Mouse (Mus musculus): Measurements from ENCODE around the gene Iqcb1. TPM values are rescaled to one million over a fixed set of nuclear protein-coding genes. Genes with fewer than 3 reads are reported as not detected.
A peak's percentile ranks its signal among the peaks of the same experiment; 100 is the strongest.
"Not testable (repeated sequence)": the region's sequence is repeated elsewhere in the genome, so short reads cannot be mapped to it uniquely, and the experiment has no call there.

Gene Iqcb1
- polyA plus RNA-seq, 1 experiment from 2014 or later: 59.1 TPM

DNA sequence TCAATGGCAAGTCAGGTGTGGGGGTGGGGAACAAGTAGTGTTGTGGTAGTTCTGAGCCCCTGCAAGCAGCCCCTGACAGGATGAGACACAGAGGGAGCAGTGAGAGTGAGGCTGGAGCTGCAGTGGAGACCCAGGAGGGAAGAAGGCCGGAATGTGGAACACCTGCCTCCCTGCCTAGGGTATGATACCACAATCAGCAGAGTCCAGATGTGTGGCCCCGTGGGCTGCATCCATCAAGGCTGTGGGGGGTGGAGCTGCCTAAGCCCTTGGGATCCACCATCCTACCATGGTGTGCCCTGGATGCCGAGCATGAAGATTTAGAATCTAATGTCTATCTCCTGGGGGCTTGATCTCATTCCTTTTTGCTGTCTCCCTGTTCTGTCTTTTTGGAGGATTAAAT lies 14.5 kb upstream of the Iqcb1 start:
- H3K27ac ChIP-seq (ENCODE audit: low read depth, low read length): no peak overlapping the region
- 78% methylated on average over 3 of the region's 3 CpGs for WGBS
- ATAC-seq: no peak

DNA sequence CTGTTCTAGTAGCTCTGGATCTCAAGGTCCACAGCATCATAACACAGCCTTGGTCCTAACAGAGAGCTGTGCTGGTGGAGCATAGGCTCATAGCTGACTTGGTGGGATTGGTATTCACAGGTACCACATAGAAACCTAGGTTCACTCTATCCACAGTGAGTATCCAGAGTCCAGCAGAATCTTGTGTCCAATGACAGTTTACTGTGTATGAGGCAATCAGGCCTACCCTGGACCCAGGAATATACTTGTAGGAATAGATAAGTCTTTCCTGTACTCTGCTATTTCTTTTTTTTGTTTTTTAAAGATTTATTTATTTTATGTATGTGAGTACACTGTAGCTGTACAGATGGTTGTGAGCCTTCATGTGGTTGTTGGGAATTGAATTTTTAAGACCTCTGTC lies 11.3 kb upstream of the Iqcb1 start:
- Histone ChIP-seq H3K4me2 (ENCODE audit: low read length) (no peak overlapping the region), H3K4me1 (ENCODE audit: control insufficient read depth, insufficient read depth, low read depth, low read length) (no peaks in the 10 kb centered on the region), H3K27ac (ENCODE audit: low read depth, low read length) (no peak overlapping the region), H3K9ac (ENCODE audit: low read depth, low read length) (no peak overlapping the region), H3K4me3 (ENCODE audit: low read length) (no peak overlapping the region), H3K36me3 (ENCODE audit: control insufficient read depth, insufficient read depth, low read length) (no peaks in the 10 kb centered on the region), H3K27me3 (replicated peaks; ENCODE audit: control insufficient read depth, insufficient read depth, low read length) (no peaks in the 10 kb centered on the region), H3K9me3 (ENCODE audit: control insufficient read depth, low read length) (no peaks in the 10 kb centered on the region)
- no peak; the same call in 1 of the 2 replicates for ATAC-seq

More for the DNA sequence above, 14.5 kb upstream of the Iqcb1 start:
- no peak overlapping the region for H3K9ac ChIP-seq (ENCODE audit: low read depth, low read length)
- no peak overlapping the region for H3K4me2 ChIP-seq (ENCODE audit: low read length)
- H3K4me1 ChIP-seq (ENCODE audit: control insufficient read depth, insufficient read depth, low read depth, low read length): no peaks in the 10 kb centered on the region
- no peaks in the 10 kb centered on the region for H3K36me3 ChIP-seq (ENCODE audit: control insufficient read depth, insufficient read depth, low read length)
- H3K9me3 ChIP-seq (ENCODE audit: control insufficient read depth, low read length): no peaks in the 10 kb centered on the region
- H3K27me3 ChIP-seq (replicated peaks; ENCODE audit: control insufficient read depth, insufficient read depth, low read length): no peaks in the 10 kb centered on the region
- H3K4me3 ChIP-seq (ENCODE audit: low read length): no peak overlapping the region

DNA sequence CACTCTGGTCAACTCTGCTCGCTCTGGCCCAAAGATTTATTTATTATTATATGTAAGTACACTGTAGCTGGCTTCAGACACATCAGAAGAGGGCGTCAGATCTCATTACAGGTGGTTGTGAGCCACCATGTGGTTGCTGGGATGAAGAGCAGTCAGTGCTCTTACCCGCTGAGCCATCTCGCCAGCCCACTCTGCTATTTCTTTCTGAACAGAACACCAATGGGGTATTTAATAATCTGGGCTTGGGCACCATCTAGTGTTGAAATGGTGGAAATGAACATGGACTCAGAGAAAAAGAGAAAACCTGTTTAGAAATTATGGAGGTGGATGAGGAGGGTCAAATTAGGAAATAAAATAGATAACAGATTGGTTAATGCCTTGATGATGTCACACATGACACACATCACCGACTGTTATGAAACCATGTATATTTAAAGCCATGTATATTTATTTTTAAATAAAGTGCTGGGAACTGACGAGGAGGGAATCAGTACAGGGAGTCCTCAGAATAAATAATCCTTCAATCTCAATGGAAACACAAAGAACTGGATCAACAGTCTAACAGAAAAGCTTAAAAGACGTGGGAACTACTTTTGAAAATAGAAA lies 10.8 kb upstream of the Iqcb1 start:
- H3K27me3 ChIP-seq (replicated peaks; ENCODE audit: control insufficient read depth, insufficient read depth, low read length): no peaks in the 10 kb centered on the region
- H3K36me3 ChIP-seq (ENCODE audit: control insufficient read depth, insufficient read depth, low read length): no peaks in the 10 kb centered on the region
- H3K9me3 ChIP-seq (ENCODE audit: control insufficient read depth, low read length): no peaks in the 10 kb centered on the region
- no peak overlapping the region for H3K4me2 ChIP-seq (ENCODE audit: low read length)
- ATAC-seq: peak; percentile 99
- H3K4me1 ChIP-seq (ENCODE audit: control insufficient read depth, insufficient read depth, low read depth, low read length): no peaks in the 10 kb centered on the region
- H3K4me3 ChIP-seq (ENCODE audit: low read length): no peak overlapping the region
- WGBS: 16% methylated on average over 7 of the region's 7 CpGs
- no peak overlapping the region for H3K9ac ChIP-seq (ENCODE audit: low read depth, low read length)
- H3K27ac ChIP-seq (ENCODE audit: low read depth, low read length): no peak overlapping the region

DNA sequence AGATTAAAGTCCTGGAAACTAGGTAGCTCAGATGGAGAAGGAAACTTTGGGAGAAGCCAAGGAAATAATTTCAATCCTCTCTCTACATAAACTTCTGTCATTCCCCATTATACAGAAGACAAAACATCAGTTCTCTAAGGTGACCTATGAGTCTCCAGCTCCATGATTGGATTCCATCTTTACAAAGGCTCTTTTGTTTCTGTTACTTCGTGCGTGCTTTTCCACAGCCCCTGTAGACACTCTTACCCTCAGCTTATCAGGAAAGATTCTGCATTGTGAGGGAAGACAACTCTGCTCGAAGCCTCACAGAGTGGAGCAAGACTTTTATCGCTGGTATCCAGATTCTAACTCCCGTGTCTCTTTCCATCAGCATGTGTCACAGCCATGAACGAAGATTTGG lies 8.2 kb upstream of the Iqcb1 start:
- no peaks in the 10 kb centered on the region for H3K27me3 ChIP-seq (replicated peaks; ENCODE audit: control insufficient read depth, insufficient read depth, low read length)
- H3K36me3 ChIP-seq (ENCODE audit: control insufficient read depth, insufficient read depth, low read length): no peaks in the 10 kb centered on the region
- no peak overlapping the region for H3K4me2 ChIP-seq (ENCODE audit: low read length)
- no peak overlapping the region for H3K9ac ChIP-seq (ENCODE audit: low read depth, low read length)
- no peak for ATAC-seq
- WGBS: 58% methylated on average over 6 of the region's 6 CpGs
- no peak overlapping the region for H3K27ac ChIP-seq (ENCODE audit: low read depth, low read length)
- H3K4me1 ChIP-seq (ENCODE audit: control insufficient read depth, insufficient read depth, low read depth, low read length): no peaks in the 10 kb centered on the region
- H3K9me3 ChIP-seq (ENCODE audit: control insufficient read depth, low read length): no peaks in the 10 kb centered on the region
- no peak overlapping the region for H3K4me3 ChIP-seq (ENCODE audit: low read length)

DNA sequence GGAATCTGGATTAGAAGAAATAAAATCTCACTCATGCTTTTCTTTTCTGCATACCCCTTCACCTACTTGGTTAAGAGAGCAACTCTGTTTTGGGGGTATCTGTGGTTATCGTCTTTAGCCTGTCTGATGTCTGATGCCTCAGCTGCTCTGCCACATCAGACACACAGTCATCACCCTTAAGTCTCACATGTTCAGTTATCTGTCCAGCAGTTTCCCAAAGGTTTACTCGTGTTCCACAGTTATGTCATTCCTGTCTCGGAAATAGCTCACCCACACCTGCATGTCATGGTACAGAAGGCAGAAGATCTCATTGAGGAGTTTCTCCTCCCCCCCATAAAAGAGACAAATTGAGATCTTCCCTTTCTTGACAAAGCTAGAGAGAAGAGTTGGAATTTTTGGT lies 7.4 kb upstream of the Iqcb1 start:
- no peak overlapping the region for H3K9ac ChIP-seq (ENCODE audit: low read depth, low read length)
- 93% methylated on average over 3 of the region's 3 CpGs for WGBS
- no peaks in the 10 kb centered on the region for H3K27me3 ChIP-seq (replicated peaks; ENCODE audit: control insufficient read depth, insufficient read depth, low read length)
- H3K36me3 ChIP-seq (ENCODE audit: control insufficient read depth, insufficient read depth, low read length): no peaks in the 10 kb centered on the region
- H3K4me1 ChIP-seq (ENCODE audit: control insufficient read depth, insufficient read depth, low read depth, low read length): no peaks in the 10 kb centered on the region
- no peak overlapping the region for H3K4me3 ChIP-seq (ENCODE audit: low read length)
- no peaks in the 10 kb centered on the region for H3K9me3 ChIP-seq (ENCODE audit: control insufficient read depth, low read length)
- no peak overlapping the region for H3K4me2 ChIP-seq (ENCODE audit: low read length)
- ATAC-seq: no peak
- no peak overlapping the region for H3K27ac ChIP-seq (ENCODE audit: low read depth, low read length)

DNA sequence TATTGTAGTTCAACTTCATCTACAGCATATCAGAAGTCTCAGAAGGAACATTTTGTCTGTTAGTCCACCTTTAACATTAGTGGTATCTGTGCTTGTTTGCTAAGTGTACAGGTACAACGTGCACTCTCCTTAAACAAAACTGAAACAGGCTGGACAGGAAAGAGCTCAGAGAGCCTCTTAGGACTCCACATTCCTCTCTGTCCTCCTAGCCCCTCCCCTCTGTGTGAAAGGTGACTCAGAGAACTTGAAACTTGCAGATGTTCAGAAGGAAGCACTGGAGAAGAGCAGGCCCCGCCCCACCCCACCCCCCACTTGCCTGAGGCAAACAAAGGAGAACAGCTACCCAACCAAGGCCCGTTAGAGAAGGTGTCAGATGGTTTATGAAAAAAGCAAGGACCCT lies 6.7 kb upstream of the Iqcb1 start:
- H3K4me2 ChIP-seq (ENCODE audit: low read length): no peak overlapping the region
- WGBS: 11% methylated on average over 3 of the region's 3 CpGs
- H3K4me3 ChIP-seq (ENCODE audit: low read length): no peak overlapping the region

DNA sequence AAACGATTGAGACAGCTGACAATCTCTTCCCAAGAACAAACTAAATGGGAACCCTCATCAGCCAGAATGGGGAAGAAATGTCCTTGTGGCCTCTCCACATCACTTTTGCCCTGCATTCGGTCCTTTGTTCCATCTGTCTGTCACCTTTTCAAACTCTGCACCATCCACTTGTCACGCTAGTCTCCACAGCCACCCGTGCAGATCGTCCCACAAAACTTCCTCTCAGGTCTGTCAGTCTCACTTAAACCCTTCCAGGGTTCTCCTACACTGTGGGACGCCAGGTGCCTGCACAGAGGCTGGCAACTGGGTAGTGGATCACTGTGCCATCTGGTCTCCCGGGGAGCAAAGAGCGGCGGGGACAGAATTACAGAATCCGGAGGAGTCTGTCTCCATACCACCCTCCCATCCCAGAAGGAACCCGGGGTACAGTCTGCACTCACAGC lies 553 bp upstream of the Iqcb1 start:
- no peak for ATAC-seq
- H3K9ac ChIP-seq (ENCODE audit: low read depth, low read length): 0 out of 2 replicates have a peak overlapping the region, but pooled peaks have one; percentile 36
- peak overlapping the region; percentile 91 for H3K4me3 ChIP-seq (ENCODE audit: low read length)
- H3K27ac ChIP-seq (ENCODE audit: low read depth, low read length): no peak overlapping the region
- no peaks in the 10 kb centered on the region for H3K36me3 ChIP-seq (ENCODE audit: control insufficient read depth, insufficient read depth, low read length)
- WGBS: 3% methylated on average over 11 of the region's 11 CpGs
- peak overlapping the region; percentile 81 for H3K4me2 ChIP-seq (ENCODE audit: low read length)
- no peaks in the 10 kb centered on the region for H3K9me3 ChIP-seq (ENCODE audit: control insufficient read depth, low read length)
- H3K4me1 ChIP-seq (ENCODE audit: control insufficient read depth, insufficient read depth, low read depth, low read length): peaks cover 6% of the 10 kb centered on the region
- no peaks in the 10 kb centered on the region; the same call in 1 of the 2 replicates for H3K27me3 ChIP-seq (replicated peaks; ENCODE audit: control insufficient read depth, insufficient read depth, low read length)

More for the DNA sequence above, 6.7 kb upstream of the Iqcb1 start:
- Histone ChIP-seq H3K27me3 (replicated peaks; ENCODE audit: control insufficient read depth, insufficient read depth, low read length) (no peaks in the 10 kb centered on the region; the same call in 1 of the 2 replicates), H3K27ac (ENCODE audit: low read depth, low read length) (no peak overlapping the region), H3K9me3 (ENCODE audit: control insufficient read depth, low read length) (no peaks in the 10 kb centered on the region), H3K9ac (ENCODE audit: low read depth, low read length) (no peak overlapping the region), H3K4me1 (ENCODE audit: control insufficient read depth, insufficient read depth, low read depth, low read length) (no peaks in the 10 kb centered on the region), H3K36me3 (ENCODE audit: control insufficient read depth, insufficient read depth, low read length) (no peaks in the 10 kb centered on the region)
- ATAC-seq: no peak

DNA sequence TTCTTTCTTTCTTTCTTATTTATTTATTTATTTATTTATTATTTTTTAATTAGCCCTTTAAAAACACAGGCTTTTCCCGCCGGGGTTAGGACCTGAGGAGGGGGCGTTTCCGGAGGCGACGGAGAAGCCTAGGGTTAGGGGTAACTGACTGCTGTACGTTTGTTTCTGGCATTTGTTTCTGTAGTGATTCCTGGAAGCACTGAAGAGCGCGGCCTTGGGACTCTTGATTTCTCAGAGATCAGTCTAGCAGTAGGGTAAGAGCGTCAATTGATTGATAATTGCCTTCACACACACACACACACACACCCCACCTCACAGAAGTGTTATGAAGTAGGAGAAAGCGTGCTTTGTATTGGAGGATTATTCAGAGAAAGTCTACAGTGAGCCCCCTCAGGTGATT lies 635 bp downstream of the Iqcb1 start:
- no peaks in the 10 kb centered on the region; the same call in 1 of the 2 replicates for H3K27me3 ChIP-seq (replicated peaks; ENCODE audit: control insufficient read depth, insufficient read depth, low read length)
- peak overlapping the region; percentile 91 for H3K4me3 ChIP-seq (ENCODE audit: low read length)
- 3% methylated on average over 11 of the region's 11 CpGs for WGBS
- H3K9ac ChIP-seq (ENCODE audit: low read depth, low read length): peak overlapping the region; percentile 97
- peak overlapping the region; percentile 81 for H3K4me2 ChIP-seq (ENCODE audit: low read length)
- ATAC-seq: peak; percentile 23; the same call in 1 of the 2 replicates
- no peak overlapping the region for H3K27ac ChIP-seq (ENCODE audit: low read depth, low read length)
- H3K36me3 ChIP-seq (ENCODE audit: control insufficient read depth, insufficient read depth, low read length): no peaks in the 10 kb centered on the region
- peaks cover 6% of the 10 kb centered on the region for H3K4me1 ChIP-seq (ENCODE audit: control insufficient read depth, insufficient read depth, low read depth, low read length)
- no peaks in the 10 kb centered on the region for H3K9me3 ChIP-seq (ENCODE audit: control insufficient read depth, low read length)

DNA sequence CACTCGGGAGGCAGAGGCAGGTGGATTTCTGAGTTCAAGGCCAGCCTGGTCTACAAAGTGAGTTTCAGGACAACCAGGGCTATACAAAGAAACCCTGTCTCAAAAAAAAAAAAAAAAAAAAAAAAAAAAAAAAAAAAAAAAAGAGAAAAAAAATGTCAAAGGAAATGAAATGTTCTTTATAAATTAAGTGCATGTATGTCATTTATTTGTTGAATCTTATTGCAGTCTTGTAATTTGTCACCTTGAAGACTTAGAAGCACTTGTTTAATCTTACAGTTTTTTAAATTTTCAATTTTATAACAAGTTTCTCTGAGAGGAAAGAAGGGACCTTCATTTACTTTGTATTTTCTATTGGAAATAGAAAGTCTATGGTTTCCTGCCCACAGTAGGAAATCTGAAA lies 18.7 kb downstream of the Iqcb1 start:
- H3K9ac ChIP-seq (ENCODE audit: low read depth, low read length); H3K27ac ChIP-seq (ENCODE audit: low read depth, low read length); ATAC-seq; H3K4me1 ChIP-seq (ENCODE audit: control insufficient read depth, insufficient read depth, low read depth, low read length); H3K4me2 ChIP-seq (ENCODE audit: low read length); H3K4me3 ChIP-seq (ENCODE audit: low read length); H3K36me3 ChIP-seq (ENCODE audit: control insufficient read depth, insufficient read depth, low read length); H3K27me3 ChIP-seq (replicated peaks; ENCODE audit: control insufficient read depth, insufficient read depth, low read length); H3K9me3 ChIP-seq (ENCODE audit: control insufficient read depth, low read length): not testable (repeated sequence)
- 95% methylated on average over 1 of the region's 1 CpGs for WGBS

Data from hindbrain, embryonic 16.5 days (tissue).